Mouse (Mus musculus): Measurements from ENCODE around the gene Blnk.

The Blnk gene

GRCm38 (mm10) chr19:40964936-40965850 is 29.1 kb downstream of the Blnk start:
- DNase-seq (ENCODE audit: extremely low read depth, low read depth), result no peak

GRCm38 (mm10) chr19:40964367-40964891 is 29.9 kb downstream of the Blnk start:
- DNase-seq (ENCODE audit: extremely low read depth, low read depth), result no peak

- DNase-seq (ENCODE audit: extremely low read depth, low read depth), result peak; percentile 42
Observed at GRCm38 (mm10) chr19:40962988-40963387, 31.3 kb downstream of the Blnk start.

- DNase-seq (ENCODE audit: extremely low read depth, low read depth), result no peak
Observed at GRCm38 (mm10) chr19:40958981-40959380, 35.4 kb downstream of the Blnk start.

GRCm38 (mm10) chr19:40946937-40947577 is 47.3 kb downstream of the Blnk start:
- no peak for DNase-seq (ENCODE audit: extremely low read depth, low read depth)

GRCm38 (mm10) chr19:40943552-40943951 is 50.8 kb downstream of the Blnk start:
- DNase-seq (ENCODE audit: extremely low read depth, low read depth), result no peak

GRCm38 (mm10) chr19:40936038-40936437 is 58.3 kb downstream of the Blnk start:
- DNase-seq (ENCODE audit: extremely low read depth, low read depth), result no peak

- DNase-seq (ENCODE audit: extremely low read depth, low read depth), result no peak
Observed at GRCm38 (mm10) chr19:40935376-40935775, 59.0 kb downstream of the Blnk start.

GRCm38 (mm10) chr19:40931581-40932369 is 62.6 kb downstream of the Blnk start:
- no peak for DNase-seq (ENCODE audit: extremely low read depth, low read depth)

GRCm38 (mm10) chr19:40895393-40895703 is 99.0 kb downstream of the Blnk start:
- DNase-seq (ENCODE audit: extremely low read depth, low read depth), result peak; percentile 15

- peak; percentile 52 for DNase-seq (ENCODE audit: extremely low read depth, low read depth)
Observed at GRCm38 (mm10) chr19:40894519-40895392, 99.6 kb downstream of the Blnk start, which contains the start of gene Zfp518a. Zfp518a (plus strand) TSS chr19:40894705.

- DNase-seq (ENCODE audit: extremely low read depth, low read depth), result no peak
Observed at GRCm38 (mm10) chr19:40894071-40894506, 100.2 kb downstream of the Blnk start.

GRCm38 (mm10) chr19:40888887-40889286 is 105.4 kb downstream of the Blnk start:
- DNase-seq (ENCODE audit: extremely low read depth, low read depth), result no peak

- DNase-seq (ENCODE audit: extremely low read depth, low read depth), result no peak
Observed at GRCm38 (mm10) chr19:40881700-40882099, 112.6 kb downstream of the Blnk start.
